Mouse (Mus musculus): Measurements from ENCODE around the gene Olfr74. TPM values are rescaled to one million over a fixed set of nuclear protein-coding genes. Genes with fewer than 3 reads are reported as not detected.

The Olfr74 gene
- not detected in 2 replicates for polyA plus RNA-seq (2012; rRNA removed)

GRCm38 (mm10) chr2:87974563-87974962 is at the start of gene Olfr74:
Gene Olfr74, minus strand, starts transcription at chr2:87974663.

GRCm38 (mm10) chr2:88022474-88022873 is 48.0 kb upstream of the Olfr74 start, which contains the start of gene Olfr1161:
Gene Olfr1161, plus strand, starts transcription at chr2:88022774.

DNA sequence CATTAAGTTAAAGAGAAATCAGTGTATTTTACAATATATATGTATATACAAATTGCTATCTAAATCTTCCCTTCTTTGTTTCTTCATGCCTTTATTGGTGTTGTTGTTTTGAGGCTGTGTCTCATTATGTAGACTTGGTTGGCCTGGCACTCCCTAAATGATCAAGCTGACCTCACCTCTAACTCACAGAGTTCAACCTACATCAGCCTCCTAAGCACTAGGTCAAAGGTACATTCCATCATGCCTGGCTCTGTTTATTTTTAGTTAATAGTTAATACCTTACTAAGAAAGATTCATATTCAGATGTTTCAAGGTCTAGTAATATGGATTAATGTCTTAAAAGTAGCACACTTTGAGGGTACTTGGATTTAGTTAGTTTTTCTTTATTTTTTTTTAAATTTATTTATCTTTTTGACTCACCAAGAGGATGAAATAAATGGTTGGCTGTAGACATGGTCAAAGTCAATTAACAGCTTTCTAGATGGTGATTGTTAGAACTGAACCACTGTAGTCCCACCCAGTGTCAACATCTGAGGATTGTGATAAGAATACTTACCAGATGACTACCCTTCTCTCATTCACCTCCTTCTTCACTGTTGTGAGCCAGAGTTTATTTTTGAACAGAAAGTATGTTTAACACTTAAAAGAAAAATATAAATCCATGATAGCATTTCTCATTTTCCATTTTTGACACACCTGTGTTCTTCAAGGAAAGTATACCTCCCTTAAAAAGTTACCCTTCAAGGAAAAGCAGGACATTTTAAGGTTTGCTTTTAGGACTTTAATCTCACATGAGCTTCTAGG is 33.3 kb upstream of the Olfr74 start, which contains the start of gene Olfr1160:
Olfr1160 (minus strand) TSS at position 754 of the 804 bp plus-strand sequence.

GRCm38 (mm10) chr2:87989813-87990212 is 15.3 kb upstream of the Olfr74 start, which contains the start of gene Olfr1158:
Gene Olfr1158, plus strand, starts transcription at chr2:87990113.

DNA sequence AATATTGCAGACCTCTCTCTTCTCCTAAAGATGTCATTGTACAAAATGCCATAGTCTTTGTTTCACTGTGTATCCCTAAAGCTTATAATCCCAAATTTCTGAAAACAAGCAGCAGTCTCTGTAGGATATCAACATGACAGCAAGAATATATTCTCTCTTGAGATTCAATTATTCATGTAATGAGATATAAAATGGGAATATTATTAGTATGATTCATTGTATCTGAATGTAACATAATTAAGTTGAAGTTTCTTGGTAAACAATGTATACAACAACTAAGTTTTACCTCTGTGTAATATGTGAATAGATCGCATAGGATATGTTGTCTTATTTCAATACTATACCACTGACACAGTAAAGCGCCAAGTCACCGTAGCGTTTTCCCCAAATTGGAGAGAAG is 6.3 kb downstream of the Olfr74 start, which contains the start of gene Olfr1157:
Olfr1157 (minus strand) TSS at position 101 of the 400 bp plus-strand sequence.

DNA sequence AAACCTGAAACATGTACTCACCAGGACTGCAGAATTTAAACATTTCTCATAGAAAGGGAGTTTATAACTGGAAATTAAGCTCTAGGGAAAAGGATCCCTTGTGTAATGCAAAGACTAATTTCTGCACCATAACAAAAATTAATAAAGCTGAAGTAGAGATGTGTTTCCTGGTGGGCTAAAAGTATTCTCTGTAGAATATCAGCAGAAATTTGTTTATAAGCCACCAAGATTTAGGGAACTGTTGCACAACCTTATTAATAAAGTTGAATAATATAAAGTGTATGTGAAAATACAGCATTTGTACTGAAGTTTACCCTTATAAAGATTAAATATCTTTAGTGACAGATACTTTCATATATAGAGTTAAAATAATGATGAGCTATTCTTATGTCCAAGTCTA is 21.5 kb downstream of the Olfr74 start, which contains the start of gene Olfr1156:
Olfr1156 (minus strand) TSS at position 101 of the 400 bp plus-strand sequence.

DNA sequence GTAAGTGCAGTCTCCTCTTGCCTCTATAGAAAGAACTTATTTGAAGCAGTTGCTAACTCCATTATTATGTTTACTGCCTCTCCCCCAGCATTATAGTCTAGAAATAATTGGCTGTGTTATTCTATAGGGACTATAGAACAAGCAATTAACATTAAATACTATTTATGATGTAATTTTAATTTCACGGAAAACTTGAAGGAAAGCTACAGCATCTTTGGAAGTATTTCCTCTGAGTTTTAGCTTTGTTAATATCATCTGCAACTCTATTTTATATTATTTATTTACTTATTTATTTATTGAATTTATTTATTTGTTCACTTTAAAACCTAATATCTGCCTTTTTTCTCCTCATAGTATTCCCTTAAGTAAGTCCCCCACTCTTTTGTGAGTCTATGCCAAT is 29.4 kb downstream of the Olfr74 start, which contains the start of gene Olfr1155:
Olfr1155 (minus strand) TSS at position 101 of the 400 bp plus-strand sequence.

Other genes starting within 250 kb of the Olfr74 start
- not detected in 2 replicates for gene Olfr1138, start 234.7 kb downstream of the Olfr74 start, polyA plus RNA-seq (2012; rRNA removed)
- gene Olfr1140, start 230.9 kb downstream of the Olfr74 start, polyA plus RNA-seq (2012; rRNA removed): not detected in 2 replicates
- not detected in 2 replicates for gene Olfr1141, start 220.7 kb downstream of the Olfr74 start, polyA plus RNA-seq (2012; rRNA removed)
- gene Olfr152, start 195.2 kb downstream of the Olfr74 start, polyA plus RNA-seq (2012; rRNA removed): not detected in 2 replicates
- not detected in 2 replicates for gene Olfr1143, start 174.1 kb downstream of the Olfr74 start, polyA plus RNA-seq (2012; rRNA removed)
- gene Olfr1145, start 164.8 kb downstream of the Olfr74 start, polyA plus RNA-seq (2012; rRNA removed): not detected in 2 replicates
- gene Olfr1148, start 144.1 kb downstream of the Olfr74 start, polyA plus RNA-seq (2012; rRNA removed): not detected in 2 replicates
- gene Olfr1150-ps1, start 130.7 kb downstream of the Olfr74 start, polyA plus RNA-seq (2012; rRNA removed): not detected in 2 replicates
- not detected in 2 replicates for gene Olfr1151, start 118.8 kb downstream of the Olfr74 start, polyA plus RNA-seq (2012; rRNA removed)
- gene Olfr1152, start 108.2 kb downstream of the Olfr74 start, polyA plus RNA-seq (2012; rRNA removed): not detected in 2 replicates
- not detected in 2 replicates for gene Olfr1153, start 79.7 kb downstream of the Olfr74 start, polyA plus RNA-seq (2012; rRNA removed)
- gene Olfr1154, start 69.5 kb downstream of the Olfr74 start, polyA plus RNA-seq (2012; rRNA removed): not detected in 2 replicates
- not detected in 2 replicates for gene Olfr1155, start 29.5 kb downstream of the Olfr74 start, polyA plus RNA-seq (2012; rRNA removed)
- not detected in 2 replicates for gene Olfr1156, start 21.6 kb downstream of the Olfr74 start, polyA plus RNA-seq (2012; rRNA removed)
- not detected in 2 replicates for gene Olfr1157, start 6.4 kb downstream of the Olfr74 start, polyA plus RNA-seq (2012; rRNA removed)
- not detected in 2 replicates for gene Olfr1158, start 15.4 kb upstream of the Olfr74 start, polyA plus RNA-seq (2012; rRNA removed)
- not detected in 2 replicates for gene Olfr1160, start 33.6 kb upstream of the Olfr74 start, polyA plus RNA-seq (2012; rRNA removed)
- not detected in 2 replicates for gene Olfr1161, start 48.1 kb upstream of the Olfr74 start, polyA plus RNA-seq (2012; rRNA removed)
- not detected in 2 replicates for gene Olfr73, start 63.0 kb upstream of the Olfr74 start, polyA plus RNA-seq (2012; rRNA removed)
- not detected in 2 replicates for gene Olfr1162, start 76.5 kb upstream of the Olfr74 start, polyA plus RNA-seq (2012; rRNA removed)
- not detected in 2 replicates for gene Olfr1163, start 97.2 kb upstream of the Olfr74 start, polyA plus RNA-seq (2012; rRNA removed)
- gene Olfr1164, start 119.3 kb upstream of the Olfr74 start, polyA plus RNA-seq (2012; rRNA removed): not detected in 2 replicates
- not detected in 2 replicates for gene Olfr1166, start 153.6 kb upstream of the Olfr74 start, polyA plus RNA-seq (2012; rRNA removed)
- gene Olfr1167, start 180.5 kb upstream of the Olfr74 start, polyA plus RNA-seq (2012; rRNA removed): not detected in 2 replicates
- not detected in 2 replicates for gene Olfr1168, start 207.2 kb upstream of the Olfr74 start, polyA plus RNA-seq (2012; rRNA removed)

Measured in central nervous system, embryonic 11.5 days (tissue).